Mouse (Mus musculus) CH12.LX (cell line): ENCODE measurements around the gene Nol4l.

Experiments
- CTCF ChIP-seq, 2 experiments: IDR thresholded peaks in 1 of 2; conservative IDR thresholded peaks in 1 of 2; 2 replicates each; pipeline ENCODE4 v1.5.1; 2011 to 2012; ENCODE audit warnings: low read depth in 2 of 2, low read length in 2 of 2, improper control_type of control experiment in 1 of 2, inconsistent platforms in 1 of 2, mild to moderate bottlenecking in 1 of 2, moderate library complexity in 1 of 2
- EP300 ChIP-seq: IDR thresholded peaks from 2 replicates; pipeline ENCODE4 v1.6.1; 2011; ENCODE audit warnings: low read length, improper control_type of control experiment
- JUND ChIP-seq: conservative IDR thresholded peaks from 2 replicates; pipeline ENCODE4 v1.6.1; 2011; ENCODE audit warnings: low read depth, low read length, improper control_type of control experiment
- MAX ChIP-seq: IDR thresholded peaks from 2 replicates; pipeline ENCODE4 v1.6.1; 2011; ENCODE audit warnings: low read length, improper control_type of control experiment
- POLR2A ChIP-seq: IDR thresholded peaks from 2 replicates; pipeline ENCODE4 v1.6.1; 2011; ENCODE audit warnings: low read depth, mild to moderate bottlenecking, improper control_type of control experiment, low read length
- ZC3H11A ChIP-seq: IDR thresholded peaks from 2 replicates; pipeline ENCODE4 v1.6.1; 2012; ENCODE audit warnings: low read depth, mild to moderate bottlenecking, inconsistent platforms, low read length, improper control_type of control experiment

DNA sequence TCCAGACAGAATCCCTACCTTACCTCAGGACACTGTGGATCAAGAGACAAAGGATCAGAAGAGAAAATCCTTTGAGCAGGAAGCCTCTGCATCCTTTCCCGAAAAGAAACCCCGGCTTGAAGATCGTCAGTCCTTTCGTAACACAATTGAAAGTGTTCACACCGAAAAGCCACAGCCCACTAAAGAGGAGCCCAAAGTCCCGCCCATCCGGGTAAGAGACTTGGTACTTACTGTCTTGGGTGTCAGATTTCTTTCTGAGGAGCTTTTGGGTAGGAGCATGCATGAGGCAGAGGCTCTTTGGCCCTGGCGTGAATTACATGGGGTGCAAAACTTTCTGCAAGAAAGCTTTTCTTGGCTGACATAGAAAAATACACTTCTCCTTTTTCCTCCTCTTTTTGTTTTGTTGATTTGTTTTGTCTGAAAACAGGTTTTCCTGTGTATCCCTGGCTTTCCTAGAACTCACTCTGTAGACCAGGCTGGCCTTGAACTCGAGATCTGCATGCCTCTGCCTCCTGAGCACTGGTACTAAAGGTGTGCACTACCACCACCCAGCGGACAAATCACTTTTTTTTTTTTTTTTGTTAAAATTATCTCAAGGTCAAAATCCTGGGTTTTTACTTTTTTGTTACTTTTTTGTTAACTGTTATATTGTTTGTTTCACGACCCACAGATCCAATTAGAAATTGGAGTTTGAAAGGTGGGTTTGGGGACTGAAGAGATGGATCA is 131.8 kb downstream of the Nol4l start:
- TF ChIP-seq POLR2A (no peak), JUND (no peak), MAX (no peak), ZC3H11A (no peak), CTCF (conservative IDR thresholded peaks at IDR 0.05 in 1 of 2, IDR thresholded peaks at IDR 0.05 in 1 of 2; ENCODE audit: low read depth in 2 of 2, low read length in 2 of 2) (no peak), EP300 (no peak)
